Mouse (Mus musculus): ENCODE measurements around the gene Thrsp. TPM values are rescaled to one million over a fixed set of nuclear protein-coding genes. Genes with fewer than 3 reads are reported as not detected.

The Thrsp gene
- polyA plus RNA-seq, 1 experiment from 2014 or later, result 0.32 TPM

DNA sequence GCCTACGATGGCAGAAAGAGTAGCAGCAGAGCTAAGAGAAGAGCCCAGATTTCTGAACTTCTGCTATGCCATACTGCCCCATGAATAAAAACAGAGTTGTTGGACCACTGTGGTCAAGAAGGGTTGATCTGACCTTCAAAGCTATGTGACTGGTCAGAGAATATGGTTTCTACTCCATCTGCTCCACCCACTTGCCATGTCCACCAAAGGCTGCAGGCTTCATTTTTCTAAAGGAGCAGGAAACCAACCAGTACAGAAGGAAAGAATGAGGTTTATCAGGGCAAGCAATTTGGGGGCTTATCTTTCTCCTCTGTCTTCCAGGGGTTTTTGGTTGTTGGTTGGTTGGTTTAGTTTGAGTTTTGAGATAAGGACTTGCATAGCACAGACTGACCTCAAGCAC, 3.5 kb downstream of the Thrsp start:
- Histone ChIP-seq H3K9me3 (no peaks in the 10 kb centered on the region), H3K27ac (no peak overlapping the region), H3K36me3 (replicated peaks) (peaks cover 38% of the 10 kb centered on the region), H3K27me3 (ENCODE audit: poor library complexity, severe bottlenecking) (no peaks in the 10 kb centered on the region), H3K4me3 (no peak overlapping the region), H3K4me1 (peaks cover 3% of the 10 kb centered on the region; the same call in 1 of the 2 replicates)
- DNase-seq (ENCODE audit: extremely low spot score, low spot score), result no peak
- WGBS, result 95% methylated on average over 1 of the region's 1 CpGs

DNA sequence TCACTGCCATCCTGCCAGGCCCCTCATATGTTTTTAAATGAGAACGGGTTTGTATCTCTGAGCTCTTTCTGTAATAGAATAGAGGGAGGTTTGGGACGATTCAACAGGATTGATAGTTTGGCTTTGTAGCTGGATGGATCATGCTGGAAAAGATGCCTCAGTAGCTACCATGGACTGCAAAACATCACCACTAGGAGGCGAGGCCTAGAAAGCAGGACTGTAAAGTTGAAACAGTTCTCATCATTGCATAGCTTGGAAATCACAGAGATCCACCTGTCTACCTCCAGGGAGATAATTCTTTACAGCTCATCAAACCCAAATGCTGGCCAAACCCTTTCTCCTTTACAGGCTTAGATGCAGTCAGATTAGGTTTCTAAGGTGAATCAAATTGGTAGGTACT, 6.0 kb downstream of the Thrsp start:
- Histone ChIP-seq H3K4me1 (no peaks in the 10 kb centered on the region), H3K27me3 (ENCODE audit: poor library complexity, severe bottlenecking) (no peaks in the 10 kb centered on the region), H3K27ac (no peak overlapping the region), H3K4me3 (no peak overlapping the region), H3K36me3 (replicated peaks) (peaks cover 59% of the 10 kb centered on the region), H3K9me3 (no peaks in the 10 kb centered on the region)
- DNase-seq (ENCODE audit: extremely low spot score, low spot score), result no peak
- 84% methylated on average over 3 of the region's 3 CpGs for WGBS

DNA sequence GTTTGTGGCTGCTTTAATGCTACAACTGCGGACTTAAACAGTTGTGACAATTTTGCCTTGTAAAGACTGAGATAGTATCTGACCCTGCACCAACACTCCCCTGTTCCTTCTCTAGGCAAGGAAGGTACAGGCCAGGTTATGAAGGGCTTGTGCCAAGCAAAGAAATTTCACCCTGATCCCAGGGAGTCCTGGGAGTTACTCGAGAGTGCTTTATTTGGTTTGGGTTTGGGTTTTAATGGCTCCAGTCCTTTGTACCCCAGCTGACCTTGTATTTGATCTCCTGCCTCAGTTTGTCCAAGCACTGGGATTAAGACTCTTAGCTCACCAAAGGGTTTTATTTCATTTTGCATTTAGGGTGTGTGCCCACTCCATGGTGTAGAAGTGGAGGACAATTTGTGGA, 6.4 kb downstream of the Thrsp start:
- H3K9me3 ChIP-seq, result no peaks in the 10 kb centered on the region
- no peak overlapping the region for H3K27ac ChIP-seq
- WGBS, result 88% methylated on average over 2 of the region's 2 CpGs
- no peaks in the 10 kb centered on the region for H3K4me1 ChIP-seq
- no peak for DNase-seq (ENCODE audit: extremely low spot score, low spot score)
- peaks cover 59% of the 10 kb centered on the region for H3K36me3 ChIP-seq (replicated peaks)
- H3K27me3 ChIP-seq (ENCODE audit: poor library complexity, severe bottlenecking), result no peaks in the 10 kb centered on the region
- H3K4me3 ChIP-seq, result no peak overlapping the region

DNA sequence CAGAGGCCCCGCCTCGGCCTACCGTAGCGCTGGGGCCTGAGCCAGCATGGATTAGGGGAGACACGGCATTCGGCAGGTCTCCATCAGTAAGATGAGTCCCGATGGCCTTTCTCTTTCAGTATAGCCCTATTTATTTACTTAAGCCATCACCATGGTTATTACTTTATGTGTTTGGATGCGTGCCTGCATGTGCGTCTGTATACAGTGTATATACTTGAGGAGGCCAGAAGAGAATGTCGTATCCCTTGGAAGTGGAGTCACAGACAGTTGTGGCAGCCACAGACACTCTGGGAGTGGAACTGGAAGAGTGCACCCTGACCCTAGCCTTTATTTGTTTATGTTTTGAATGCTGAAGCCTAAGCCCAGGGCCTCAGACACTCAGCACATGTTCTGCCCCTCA, 10.4 kb downstream of the Thrsp start:
- no peak overlapping the region for H3K4me3 ChIP-seq
- peaks cover 11% of the 10 kb centered on the region; the same call in 1 of the 2 replicates for H3K9me3 ChIP-seq
- WGBS, result 94% methylated on average over 10 of the region's 10 CpGs
- H3K4me1 ChIP-seq, result no peaks in the 10 kb centered on the region
- no peak overlapping the region for H3K27ac ChIP-seq
- H3K36me3 ChIP-seq (replicated peaks), result peaks cover 79% of the 10 kb centered on the region
- H3K27me3 ChIP-seq (ENCODE audit: poor library complexity, severe bottlenecking), result no peaks in the 10 kb centered on the region
- no peak for DNase-seq (ENCODE audit: extremely low spot score, low spot score)

DNA sequence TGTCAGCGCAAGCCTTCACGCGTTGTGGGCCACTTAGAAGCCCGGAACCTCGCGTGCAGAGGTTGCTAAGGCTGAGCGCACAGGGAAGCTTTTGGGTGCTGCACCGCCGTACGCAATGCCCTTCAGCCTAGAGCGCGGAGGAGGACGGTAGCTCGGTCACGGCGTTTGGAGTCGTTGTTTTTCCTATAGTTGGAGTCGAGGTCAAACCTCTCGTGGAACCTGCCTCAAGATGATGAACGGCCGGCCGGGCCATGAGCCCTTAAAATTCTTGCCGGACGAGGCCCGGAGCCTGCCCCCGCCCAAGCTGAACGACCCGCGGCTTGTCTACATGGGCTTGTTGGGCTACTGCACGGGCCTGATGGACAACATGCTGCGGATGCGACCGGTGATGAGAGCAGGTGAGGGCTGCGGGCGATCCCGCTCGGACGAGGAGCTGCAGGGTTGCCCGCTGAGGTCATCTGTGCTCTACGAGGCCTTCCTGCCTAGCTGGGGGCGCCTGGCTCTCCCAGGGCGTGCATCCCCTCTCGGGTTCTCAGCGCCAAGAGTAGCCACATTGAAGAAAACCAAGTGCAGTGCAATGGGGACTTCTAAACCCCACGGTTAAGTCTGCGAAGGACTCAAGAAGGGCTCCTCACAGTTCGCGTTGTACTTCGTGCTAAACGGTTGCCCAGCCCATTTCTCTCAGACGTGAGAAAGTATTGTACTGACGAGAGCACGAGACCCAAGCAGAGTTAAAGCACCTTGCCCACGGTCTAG, 17.4 kb downstream of the Thrsp start, which contains the start of gene Ndufc2:
TSS of gene Ndufc2 (plus strand) at position 44 of the 756 bp plus-strand sequence.
- DNase-seq (ENCODE audit: extremely low spot score, low spot score), result peak; percentile 79
- Histone ChIP-seq H3K27me3 (ENCODE audit: poor library complexity, severe bottlenecking) (no peaks in the 10 kb centered on the region), H3K4me3 (peak within 1 kb of the TSS; percentile 74), H3K4me1 (peaks cover 26% of the 10 kb centered on the region), H3K9me3 (peaks cover 20% of the 10 kb centered on the region; the same call in 1 of the 2 replicates), H3K36me3 (replicated peaks) (peaks cover 35% of the 10 kb centered on the region), H3K27ac (peak within 1 kb of the TSS; percentile 95)
- WGBS, result under 1% methylated on average over 54 of the region's 54 CpGs

DNA sequence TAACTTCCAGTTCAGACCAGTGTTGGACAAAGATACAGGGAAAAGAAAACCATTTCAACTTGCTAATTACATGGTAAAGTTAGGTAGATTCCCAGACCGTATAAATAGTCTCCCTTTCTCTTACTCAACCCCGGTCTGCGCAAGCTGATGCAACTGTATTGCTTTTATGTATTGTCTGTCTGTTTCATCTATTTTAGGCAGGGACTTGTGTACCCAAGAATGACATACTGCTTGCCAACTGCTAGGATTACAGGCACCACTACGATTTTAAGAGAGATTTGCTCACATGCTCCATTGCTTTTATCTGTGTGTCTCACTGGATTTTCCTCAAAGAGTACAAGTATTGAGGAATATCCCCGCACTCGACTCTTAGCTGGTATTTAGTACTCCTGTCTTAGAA, 18.6 kb downstream of the Thrsp start:
- DNase-seq (ENCODE audit: extremely low spot score, low spot score), result no peak
- no peak overlapping the region for H3K27ac ChIP-seq
- WGBS, result 93% methylated on average over 6 of the region's 6 CpGs
- H3K27me3 ChIP-seq (ENCODE audit: poor library complexity, severe bottlenecking), result no peaks in the 10 kb centered on the region
- no peak overlapping the region for H3K4me3 ChIP-seq
- peaks cover 26% of the 10 kb centered on the region for H3K4me1 ChIP-seq
- peaks cover 20% of the 10 kb centered on the region; the same call in 1 of the 2 replicates for H3K9me3 ChIP-seq
- H3K36me3 ChIP-seq (replicated peaks), result peaks cover 28% of the 10 kb centered on the region

DNA sequence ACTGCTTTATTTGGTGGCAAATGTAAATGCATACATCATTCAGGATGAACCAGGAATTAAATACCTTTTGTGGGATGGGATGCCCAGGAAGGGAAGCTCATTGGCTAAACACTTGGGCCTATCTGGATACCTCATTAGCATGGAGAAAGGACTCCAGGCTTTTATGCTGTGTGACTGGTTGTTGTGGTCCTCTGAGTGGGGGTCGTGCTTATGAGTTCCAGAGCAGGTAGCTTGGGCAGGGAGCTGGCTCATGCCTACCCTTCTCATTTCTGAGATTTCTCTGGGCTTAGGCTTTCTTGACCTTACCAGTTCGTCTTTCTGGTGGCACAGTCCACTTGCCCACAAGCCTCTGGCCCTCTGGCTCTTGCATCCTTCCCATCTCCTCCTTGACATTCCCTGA, 23.2 kb downstream of the Thrsp start:
- Histone ChIP-seq H3K36me3 (replicated peaks) (peaks cover 47% of the 10 kb centered on the region), H3K4me3 (no peak overlapping the region), H3K27ac (no peak overlapping the region), H3K4me1 (peaks cover 1% of the 10 kb centered on the region), H3K27me3 (ENCODE audit: poor library complexity, severe bottlenecking) (no peaks in the 10 kb centered on the region), H3K9me3 (no peaks in the 10 kb centered on the region)
- DNase-seq (ENCODE audit: extremely low spot score, low spot score), result no peak
- 87% methylated on average over 2 of the region's 2 CpGs for WGBS

DNA sequence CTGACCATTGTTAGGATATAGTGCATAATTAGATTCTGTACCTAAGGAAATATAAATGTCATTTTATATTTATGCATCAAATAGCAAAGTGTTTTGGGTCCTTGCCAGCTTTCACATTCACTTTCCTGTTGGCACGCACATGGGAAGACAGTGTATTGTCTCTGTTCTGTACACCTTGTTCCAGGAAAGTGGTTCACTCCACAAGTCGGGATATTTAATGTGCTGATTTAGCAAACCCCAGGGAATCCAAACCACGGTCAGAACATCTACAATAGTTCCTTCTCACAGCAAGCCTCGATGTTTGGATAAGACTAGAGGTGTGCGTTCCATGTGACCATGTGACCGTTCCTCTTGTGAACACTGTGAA, 25.5 kb downstream of the Thrsp start:
- Histone ChIP-seq H3K27me3 (ENCODE audit: poor library complexity, severe bottlenecking) (no peaks in the 10 kb centered on the region), H3K4me3 (no peak overlapping the region), H3K36me3 (replicated peaks) (peaks cover 70% of the 10 kb centered on the region), H3K9me3 (no peaks in the 10 kb centered on the region), H3K27ac (no peak overlapping the region), H3K4me1 (no peaks in the 10 kb centered on the region)
- 96% methylated on average over 6 of the region's 6 CpGs for WGBS
- no peak for DNase-seq (ENCODE audit: extremely low spot score, low spot score)

DNA sequence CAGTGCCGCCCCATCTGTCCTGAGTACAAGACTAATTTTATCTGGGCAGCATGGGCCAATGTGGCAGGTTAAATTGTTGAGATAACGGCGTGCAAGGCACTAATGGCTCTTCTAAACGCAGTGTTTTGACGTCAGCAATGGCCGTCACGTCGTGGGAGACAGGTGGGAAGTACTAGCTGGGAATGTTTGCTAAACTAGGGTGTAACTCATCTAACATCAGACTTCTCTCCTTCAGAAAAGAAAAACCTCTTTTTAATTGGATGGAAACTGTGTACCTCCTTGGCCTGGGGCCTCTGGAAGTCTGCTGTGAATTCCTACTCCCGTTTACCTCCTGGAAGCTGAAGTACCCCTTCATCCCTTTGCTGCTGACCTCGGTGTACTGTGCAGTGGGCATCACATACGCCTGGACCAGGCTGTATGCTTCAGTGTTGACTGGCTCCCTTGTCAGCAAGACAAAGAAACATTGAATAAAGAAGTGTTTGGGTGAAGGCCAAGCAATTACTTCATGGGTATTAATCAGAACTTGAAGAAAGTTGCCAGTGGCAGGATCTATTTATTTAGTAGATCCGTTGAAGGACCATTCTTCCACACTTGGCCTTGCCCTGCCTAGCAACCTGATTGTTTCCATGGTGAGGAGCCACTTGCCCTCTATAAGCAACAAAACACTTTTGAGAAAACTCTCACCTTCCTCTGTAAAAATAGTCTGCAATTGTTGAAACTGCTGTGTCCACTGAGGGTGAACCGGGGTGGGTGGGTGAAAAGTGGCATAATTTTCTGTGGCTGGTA, 26.0 kb downstream of the Thrsp start:
- no peaks in the 10 kb centered on the region for H3K27me3 ChIP-seq (ENCODE audit: poor library complexity, severe bottlenecking)
- no peak overlapping the region for H3K4me3 ChIP-seq
- H3K36me3 ChIP-seq (replicated peaks), result peaks cover 76% of the 10 kb centered on the region
- H3K4me1 ChIP-seq, result no peaks in the 10 kb centered on the region
- no peak overlapping the region for H3K27ac ChIP-seq
- DNase-seq (ENCODE audit: extremely low spot score, low spot score), result no peak
- 91% methylated on average over 13 of the region's 13 CpGs for WGBS
- H3K9me3 ChIP-seq, result no peaks in the 10 kb centered on the region

DNA sequence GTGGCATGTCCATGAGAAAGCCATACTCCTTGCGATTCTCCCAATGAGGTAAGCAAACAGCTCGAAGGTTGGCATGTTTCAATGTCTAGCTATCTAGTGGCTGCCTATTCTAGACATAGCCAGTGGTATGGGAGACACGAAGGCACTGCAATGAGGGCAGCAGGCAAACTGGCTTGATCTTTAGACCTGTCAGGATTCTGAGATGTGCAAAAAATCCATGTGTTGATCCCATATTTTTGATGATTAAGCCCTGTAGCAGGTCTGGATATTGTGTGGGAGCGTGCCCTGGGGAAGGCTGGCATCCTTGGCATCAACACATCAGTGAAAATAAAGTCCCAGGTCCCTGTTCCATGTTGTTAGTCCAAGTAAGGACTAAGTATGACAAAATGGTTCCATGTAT, 29.0 kb downstream of the Thrsp start:
- DNase-seq (ENCODE audit: extremely low spot score, low spot score), result no peak
- WGBS, result 93% methylated on average over 4 of the region's 4 CpGs
- H3K27me3 ChIP-seq (ENCODE audit: poor library complexity, severe bottlenecking), result no peaks in the 10 kb centered on the region
- H3K9me3 ChIP-seq, result no peaks in the 10 kb centered on the region
- no peak overlapping the region for H3K27ac ChIP-seq
- no peaks in the 10 kb centered on the region for H3K4me1 ChIP-seq
- H3K4me3 ChIP-seq, result no peak overlapping the region
- H3K36me3 ChIP-seq (replicated peaks), result peaks cover 100% of the 10 kb centered on the region

DNA sequence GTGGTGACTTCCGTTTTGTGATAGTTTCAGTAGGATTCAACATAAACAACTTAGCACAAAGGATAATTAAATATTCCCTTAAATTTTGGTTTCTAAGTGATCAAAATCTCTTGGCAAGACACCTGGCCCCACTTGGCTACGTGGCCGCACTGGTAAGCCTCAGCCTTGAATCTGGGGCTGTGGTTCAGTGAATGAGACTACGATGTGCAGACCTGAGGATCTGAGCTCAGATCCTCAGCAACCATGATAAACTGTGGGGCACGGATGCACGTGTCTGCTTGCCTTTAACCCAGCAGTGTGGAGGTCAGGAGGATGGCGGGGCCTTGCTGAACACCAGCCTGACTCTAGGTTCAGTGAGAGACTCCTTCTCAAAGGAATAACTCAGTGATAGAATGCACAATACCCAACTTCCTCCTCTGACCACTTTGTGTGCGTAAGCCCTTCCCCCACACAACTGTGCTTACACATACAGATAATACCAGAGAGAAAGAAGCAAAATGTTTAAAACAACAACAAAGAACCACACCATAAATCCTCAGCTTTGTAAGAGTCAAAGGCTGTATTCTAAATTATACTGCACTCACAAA, 29.9 kb downstream of the Thrsp start:
- no peaks in the 10 kb centered on the region for H3K4me1 ChIP-seq
- H3K36me3 ChIP-seq (replicated peaks), result peaks cover 100% of the 10 kb centered on the region
- H3K9me3 ChIP-seq, result no peaks in the 10 kb centered on the region
- no peak for DNase-seq (ENCODE audit: extremely low spot score, low spot score)
- 95% methylated on average over 8 of the region's 8 CpGs for WGBS
- no peaks in the 10 kb centered on the region for H3K27me3 ChIP-seq (ENCODE audit: poor library complexity, severe bottlenecking)
- H3K4me3 ChIP-seq, result no peak overlapping the region
- H3K27ac ChIP-seq, result no peak overlapping the region

DNA sequence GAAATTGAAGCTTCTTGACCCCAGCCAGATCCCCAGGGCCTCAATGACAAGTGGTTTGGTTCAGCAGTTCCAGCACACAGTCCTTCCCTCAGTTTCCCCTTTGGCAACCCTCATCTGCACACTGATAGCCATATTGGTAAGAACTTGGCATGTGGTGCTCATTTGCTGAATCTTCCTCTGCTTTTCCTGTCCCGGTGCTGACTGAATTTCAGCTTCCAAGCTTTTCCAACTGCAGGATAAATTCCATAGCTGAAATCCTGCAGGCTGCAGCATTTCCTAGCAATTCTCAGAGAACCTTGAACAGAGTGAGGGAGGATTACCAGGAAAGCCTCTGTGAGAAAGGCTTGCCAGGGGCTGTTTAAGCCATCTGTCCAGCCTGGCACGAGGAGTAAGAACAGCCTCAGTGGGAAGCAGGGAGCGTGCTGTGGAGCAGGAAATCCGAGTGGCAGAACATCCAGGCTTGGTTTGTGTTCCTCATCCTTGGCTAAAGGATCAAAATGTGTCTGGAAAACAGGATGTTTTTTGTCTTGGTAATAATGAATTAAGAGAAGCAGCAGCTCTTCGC, 30.6 kb downstream of the Thrsp start:
- Histone ChIP-seq H3K36me3 (replicated peaks) (peaks cover 100% of the 10 kb centered on the region), H3K4me1 (no peaks in the 10 kb centered on the region), H3K27ac (no peak overlapping the region), H3K9me3 (no peaks in the 10 kb centered on the region), H3K4me3 (no peak overlapping the region), H3K27me3 (ENCODE audit: poor library complexity, severe bottlenecking) (no peaks in the 10 kb centered on the region)
- 88% methylated on average over 5 of the region's 5 CpGs for WGBS
- DNase-seq (ENCODE audit: extremely low spot score, low spot score), result no peak
